In the genomic region with DNA sequence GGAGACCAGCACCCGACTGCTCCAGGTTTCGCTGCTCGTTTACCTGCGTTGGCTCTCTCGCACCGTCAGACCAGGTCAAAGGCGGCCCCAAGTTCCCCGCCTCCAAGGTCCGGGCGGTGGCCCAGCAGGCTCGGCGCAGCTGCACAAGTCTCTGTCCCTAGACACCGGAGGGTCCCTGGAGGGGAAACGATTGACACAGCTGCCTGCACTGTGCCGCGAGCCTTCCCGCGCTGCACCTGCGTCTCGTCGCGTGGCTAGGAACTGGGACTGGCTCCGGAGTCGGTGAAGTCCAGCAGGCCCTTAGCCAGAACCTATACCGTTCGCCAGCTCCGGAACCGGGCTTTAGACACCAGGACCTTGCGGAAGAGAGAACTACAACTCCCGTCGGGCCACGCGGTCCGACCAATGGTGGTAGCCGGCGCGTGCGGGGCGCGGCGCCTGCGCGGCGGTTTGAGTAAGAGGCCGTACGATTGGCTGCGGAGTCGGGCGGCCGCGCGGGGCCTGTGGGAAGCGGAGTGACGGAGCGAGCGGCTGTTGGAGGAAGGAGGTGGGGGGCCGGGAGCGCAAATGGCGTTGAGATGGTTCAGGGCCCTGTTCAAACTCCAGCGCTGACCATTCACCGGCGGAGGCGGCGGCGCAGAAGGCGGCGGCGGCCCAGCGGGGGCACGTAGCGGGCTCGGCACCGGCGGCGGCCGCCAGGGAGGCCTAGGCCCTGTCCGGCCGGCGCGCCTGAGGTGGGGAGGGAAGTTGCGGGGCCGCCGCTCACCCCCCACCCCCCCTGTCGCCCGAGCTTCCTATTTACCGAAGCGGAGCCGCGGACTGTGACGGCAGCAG, we compare ENCODE assay signal across 8 mouse cellular contexts. TPM values are rescaled to one million over a fixed set of nuclear protein-coding genes. Genes with fewer than 3 reads are reported as not detected.
DNase-seq lines count a peak whose midpoint lies in the region; ATAC-seq and TF ChIP-seq lines count a peak whose summit lies in the region.

Gene Wapl (plus strand): TSS at position 534 of the 834 bp plus-strand sequence.

- H3K4me3 ChIP-seq in embryonic facial prominence, embryonic 13.5 days = peak within 1 kb of the TSS; percentile 97
- H3K4me3 ChIP-seq in kidney, adult 2 months (ENCODE audit: insufficient read depth, low read depth, low read length) = peak within 1 kb of the TSS; percentile 96
- peak within 1 kb of the TSS; percentile 95 for H3K4me3 ChIP-seq in limb, embryonic 12.5 days (replicated peaks)
- H3K4me3 ChIP-seq in midbrain, embryonic 15.5 days = peak within 1 kb of the TSS; percentile 99
- peak within 1 kb of the TSS; percentile 92 for H3K4me3 ChIP-seq in spleen, adult 2 months (ENCODE audit: extremely low read depth, insufficient read depth, insufficient read length)

- DNase-seq in 3134 (ENCODE audit: extremely low read depth, insufficient read length, low spot score) = peak; percentile 99
- peak; percentile 98 to 99 for DNase-seq in adrenal gland, postnatal 36 days
- DNase-seq in heart, adult 18-20 months = peak; percentile 98
- peak; percentile 99 for DNase-seq in kidney, adult 2 months
- peak; percentile 81 to 93 for DNase-seq in spleen, adult 2 months (ENCODE audit: low read depth in 1 of 2, low spot score in 2 of 2)

- no peaks in the 10 kb centered on the region for H3K27me3 ChIP-seq in embryonic facial prominence, embryonic 13.5 days
- no peaks in the 10 kb centered on the region for H3K27me3 ChIP-seq in kidney, adult 2 months (replicated peaks; ENCODE audit: control insufficient read depth, insufficient read depth, low read length)
- no peaks in the 10 kb centered on the region for H3K27me3 ChIP-seq in limb, embryonic 12.5 days
- H3K27me3 ChIP-seq in midbrain, embryonic 15.5 days (replicated peaks) = no peaks in the 10 kb centered on the region
- H3K27me3 ChIP-seq in spleen, adult 2 months (ENCODE audit: control insufficient read depth, insufficient read depth, low read length) = peaks cover 5% of the 10 kb centered on the region; the same call in 1 of the 2 replicates

- no peaks in the 10 kb centered on the region for H3K9me3 ChIP-seq in embryonic facial prominence, embryonic 13.5 days
- H3K9me3 ChIP-seq in limb, embryonic 12.5 days = no peaks in the 10 kb centered on the region
- no peaks in the 10 kb centered on the region for H3K9me3 ChIP-seq in midbrain, embryonic 15.5 days

- TF ChIP-seq POLR2A in kidney, adult 2 months (IDR thresholded peaks at IDR 0.05; ENCODE audit: low read depth, low read length) = peak; percentile 15
- TF ChIP-seq POLR2A in spleen, adult 2 months (IDR thresholded peaks at IDR 0.05; ENCODE audit: low read depth, low read length) = peak; percentile 23

- no peaks in the 10 kb centered on the region for H3K4me1 ChIP-seq in embryonic facial prominence, embryonic 13.5 days
- 0 out of 2 replicates have a peak, but pooled peaks cover 3% of the 10 kb centered on the region for H3K4me1 ChIP-seq in kidney, adult 2 months (ENCODE audit: control insufficient read depth, insufficient read depth, low read length)
- H3K4me1 ChIP-seq in limb, embryonic 12.5 days (replicated peaks) = peaks cover 12% of the 10 kb centered on the region
- peaks cover 16% of the 10 kb centered on the region for H3K4me1 ChIP-seq in midbrain, embryonic 15.5 days
- no peaks in the 10 kb centered on the region for H3K4me1 ChIP-seq in spleen, adult 2 months (ENCODE audit: control insufficient read depth, insufficient read depth, insufficient read length)

- ATAC-seq in embryonic facial prominence, embryonic 13.5 days (ENCODE audit: insufficient number of reproducible peaks, insufficient read depth, low FRiP score, low TSS enrichment, low read depth) = peak; percentile 99
- peak; percentile 99 for ATAC-seq in limb, embryonic 12.5 days (ENCODE audit: insufficient number of reproducible peaks, insufficient read depth, low FRiP score, low TSS enrichment, low read depth)
- peak; percentile 99 for ATAC-seq in midbrain, embryonic 15.5 days (replicated peaks)

- peak within 1 kb of the TSS; percentile 99 for H3K9ac ChIP-seq in embryonic facial prominence, embryonic 13.5 days
- peak within 1 kb of the TSS; percentile 96 for H3K9ac ChIP-seq in limb, embryonic 12.5 days (replicated peaks)
- peak within 1 kb of the TSS; percentile 95 for H3K9ac ChIP-seq in midbrain, embryonic 15.5 days

- H3K4me2 ChIP-seq in embryonic facial prominence, embryonic 13.5 days = peak within 1 kb of the TSS; percentile 83
- H3K4me2 ChIP-seq in limb, embryonic 12.5 days = peak within 1 kb of the TSS; percentile 68
- peak within 1 kb of the TSS; percentile 90 for H3K4me2 ChIP-seq in midbrain, embryonic 15.5 days

- under 1% methylated on average over 79 of the region's 90 CpGs for WGBS in embryonic facial prominence, embryonic 13.5 days
- WGBS in kidney, adult 2 months = under 1% methylated on average over 90 of the region's 90 CpGs
- WGBS in limb, embryonic 12.5 days = under 1% methylated on average over 89 of the region's 90 CpGs
- under 1% methylated on average over 77 of the region's 90 CpGs for WGBS in midbrain, embryonic 15.5 days
- WGBS in spleen, adult 2 months = under 1% methylated on average over 88 of the region's 90 CpGs

- TF ChIP-seq CTCF in kidney, adult 2 months (conservative IDR thresholded peaks at IDR 0.05; ENCODE audit: insufficient read depth, insufficient read length, low read depth, low read length) = no peak
- no peak for TF ChIP-seq CTCF in spleen, adult 2 months (IDR thresholded peaks at IDR 0.05; ENCODE audit: extremely low read depth, insufficient read depth, insufficient read length, insufficient replicate concordance)

- H3K27ac ChIP-seq in embryonic facial prominence, embryonic 13.5 days = peak within 1 kb of the TSS; percentile 95
- H3K27ac ChIP-seq in kidney, adult 2 months (ENCODE audit: insufficient read depth, low read depth, low read length) = peak within 1 kb of the TSS; percentile 95
- peak within 1 kb of the TSS; percentile 96 for H3K27ac ChIP-seq in limb, embryonic 12.5 days
- peak within 1 kb of the TSS; percentile 94 for H3K27ac ChIP-seq in midbrain, embryonic 15.5 days
- H3K27ac ChIP-seq in spleen, adult 2 months (ENCODE audit: insufficient read depth, low read length) = peak within 1 kb of the TSS; percentile 84

- peaks cover 8% of the 10 kb centered on the region; the same call in 1 of the 2 replicates for H3K36me3 ChIP-seq in embryonic facial prominence, embryonic 13.5 days
- H3K36me3 ChIP-seq in kidney, adult 2 months (ENCODE audit: control insufficient read depth, insufficient read depth, low read length) = no peaks in the 10 kb centered on the region
- H3K36me3 ChIP-seq in limb, embryonic 12.5 days = peaks cover 9% of the 10 kb centered on the region
- 0 out of 2 replicates have a peak, but pooled peaks cover 3% of the 10 kb centered on the region for H3K36me3 ChIP-seq in midbrain, embryonic 15.5 days (replicated peaks)
- peaks cover 4% of the 10 kb centered on the region; the same call in 1 of the 2 replicates for H3K36me3 ChIP-seq in spleen, adult 2 months (ENCODE audit: control insufficient read depth, insufficient read depth, low read length)

RNA-seq across cellular contexts. Expression of gene Wapl, which starts in this region (rescaled TPM):
- total RNA-seq in adrenal gland, postnatal 36 days (2021) = 10 to 100 TPM; 81.7 to 88.7 TPM
- polyA plus RNA-seq in embryonic facial prominence, embryonic 13.5 days (2015; fragmentation: Nextera tagmentation; extraction: Ambion mirVana) = 29.9 and 30.5 TPM in 2 replicates
- 10 to 100 TPM; 35.3 to 37.7 TPM for total RNA-seq in heart, adult 18-20 months (2021)
- 10.1 and 11.0 TPM in 2 replicates for polyA plus RNA-seq in kidney, adult 2 months (2012; rRNA removed)
- polyA plus RNA-seq in limb, embryonic 12.5 days (2016; fragmentation: Nextera tagmentation; extraction: Ambion mirVana) = 35.1 and 37.2 TPM in 2 replicates
- polyA plus RNA-seq in midbrain, embryonic 15.5 days (2015; fragmentation: Nextera tagmentation; extraction: Ambion mirVana) = 13.0 and 13.6 TPM in 2 replicates
- polyA plus RNA-seq in spleen, adult 2 months (2012; rRNA removed) = 4.5 and 7.1 TPM in 2 replicates

Comparison
In these comparisons a context has a peak if more than half of its experiments do, and no peak if none do; other contexts are left out.
1. Peak in every context shown above with its lines: DNase-seq, ATAC-seq, H3K4me3 ChIP-seq and H3K27ac ChIP-seq.